Mouse (Mus musculus) spleen, adult 2 months (tissue): ENCODE data around the gene Mbd6.

Experiments
- CTCF ChIP-seq: fragments of 200-500 bp; IDR thresholded peaks from 2 replicates; pipeline ENCODE4 v1.5.1; 2011; ENCODE audit warnings: mild to moderate bottlenecking, inconsistent platforms; ENCODE audit not compliant: insufficient read depth, insufficient read length, insufficient replicate concordance; ENCODE audit errors: extremely low read depth
- POLR2A ChIP-seq: fragments of 200-500 bp; IDR thresholded peaks from 2 replicates; pipeline ENCODE4 v1.6.1; 2011; ENCODE audit warnings: low read depth, low read length, inconsistent platforms

DNA sequence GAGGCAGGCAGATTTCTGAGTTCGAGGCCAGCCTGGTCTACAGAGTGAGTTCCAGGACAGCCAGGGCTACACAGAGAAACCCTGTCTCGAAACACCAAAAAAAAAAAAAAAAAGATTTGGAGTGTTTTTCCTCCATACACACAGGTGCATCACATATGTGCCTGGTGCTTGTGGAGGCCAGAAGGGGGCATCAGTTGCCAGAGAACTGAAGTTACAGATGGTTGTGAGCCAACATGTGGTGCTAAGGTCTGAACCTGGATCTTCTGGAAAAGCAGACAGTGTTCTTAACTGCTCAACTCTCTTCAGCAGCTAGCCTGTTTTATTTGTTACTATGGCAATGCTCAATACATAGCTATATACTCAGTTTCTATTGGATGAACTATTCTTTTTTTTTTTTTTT, 9.1 kb downstream of the Mbd6 start:
- TF ChIP-seq POLR2A (no peak), CTCF (no peak)
